Mouse (Mus musculus): ENCODE results near the gene Uvrag. TPM values are rescaled to one million over a fixed set of nuclear protein-coding genes. Genes with fewer than 3 reads are reported as not detected.

Gene Uvrag
- polyA plus RNA-seq, 2 experiments: 9.8 to 16.2 TPM

DNA sequence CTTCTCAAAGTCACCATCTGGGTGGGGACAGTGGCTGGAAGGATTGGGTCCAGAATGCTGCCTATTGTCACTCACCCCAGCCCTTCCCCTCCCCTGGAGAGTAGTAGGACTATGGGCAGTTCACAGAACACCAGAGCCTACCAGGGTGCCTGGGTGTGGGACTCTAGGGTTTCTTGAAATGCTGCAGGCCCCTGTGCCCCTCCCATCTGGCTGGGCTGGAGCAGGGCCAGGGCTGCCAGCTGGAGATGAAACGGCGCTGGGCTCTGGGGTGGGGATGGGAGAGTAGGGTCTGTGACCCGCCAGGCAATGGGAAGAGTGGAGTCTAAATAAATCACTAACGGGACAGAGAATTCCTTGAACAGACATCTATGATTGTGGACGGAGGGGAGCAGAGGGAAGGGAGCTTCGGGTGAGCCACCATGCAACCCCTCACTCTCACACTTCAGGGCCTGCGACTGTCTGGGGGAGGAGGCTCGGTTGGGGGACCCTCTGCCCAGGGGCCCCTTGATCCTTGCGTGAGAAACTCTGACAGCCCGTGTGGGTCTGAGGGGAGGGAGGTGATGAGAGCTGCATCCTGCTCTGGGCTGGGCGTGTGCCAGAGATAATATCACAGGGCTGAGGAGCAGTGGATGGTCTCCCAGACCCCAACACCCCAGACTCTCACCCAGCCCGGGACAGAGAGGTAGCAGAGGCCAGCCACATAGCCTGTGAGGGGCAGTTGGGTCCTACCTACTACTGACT is 273.7 kb downstream of the Uvrag start:
- Histone ChIP-seq H3K9me3 (ENCODE audit: control insufficient read depth, low read length) (no peaks in the 10 kb centered on the region), H3K4me2 (replicated peaks; ENCODE audit: low read depth, low read length, severe bottlenecking) (no peak overlapping the region), H3K9ac (ENCODE audit: low read depth, low read length, severe bottlenecking) (0 out of 2 replicates have a peak overlapping the region, but pooled peaks have one; percentile 9), H3K4me3 (replicated peaks; ENCODE audit: low read length) (no peak overlapping the region), H3K36me3 (ENCODE audit: control insufficient read depth, insufficient read depth, low read length) (no peaks in the 10 kb centered on the region), H3K4me1 (ENCODE audit: control insufficient read depth, insufficient read depth, low read length) (peaks cover 60% of the 10 kb centered on the region), H3K27ac (replicated peaks; ENCODE audit: low read depth, low read length) (no peak overlapping the region), H3K27me3 (ENCODE audit: control insufficient read depth, insufficient read depth, low read length) (no peaks in the 10 kb centered on the region)
- TF ChIP-seq POLR2A (IDR thresholded peaks at IDR 0.05; ENCODE audit: borderline replicate concordance, extremely low read depth, insufficient read depth, insufficient read length): no peak
- DNase-seq (ENCODE audit: low spot score): no peak
- 15% methylated on average over 12 of the region's 12 CpGs for WGBS
- no peak for ATAC-seq (ENCODE audit: low FRiP score, low read depth)

DNA sequence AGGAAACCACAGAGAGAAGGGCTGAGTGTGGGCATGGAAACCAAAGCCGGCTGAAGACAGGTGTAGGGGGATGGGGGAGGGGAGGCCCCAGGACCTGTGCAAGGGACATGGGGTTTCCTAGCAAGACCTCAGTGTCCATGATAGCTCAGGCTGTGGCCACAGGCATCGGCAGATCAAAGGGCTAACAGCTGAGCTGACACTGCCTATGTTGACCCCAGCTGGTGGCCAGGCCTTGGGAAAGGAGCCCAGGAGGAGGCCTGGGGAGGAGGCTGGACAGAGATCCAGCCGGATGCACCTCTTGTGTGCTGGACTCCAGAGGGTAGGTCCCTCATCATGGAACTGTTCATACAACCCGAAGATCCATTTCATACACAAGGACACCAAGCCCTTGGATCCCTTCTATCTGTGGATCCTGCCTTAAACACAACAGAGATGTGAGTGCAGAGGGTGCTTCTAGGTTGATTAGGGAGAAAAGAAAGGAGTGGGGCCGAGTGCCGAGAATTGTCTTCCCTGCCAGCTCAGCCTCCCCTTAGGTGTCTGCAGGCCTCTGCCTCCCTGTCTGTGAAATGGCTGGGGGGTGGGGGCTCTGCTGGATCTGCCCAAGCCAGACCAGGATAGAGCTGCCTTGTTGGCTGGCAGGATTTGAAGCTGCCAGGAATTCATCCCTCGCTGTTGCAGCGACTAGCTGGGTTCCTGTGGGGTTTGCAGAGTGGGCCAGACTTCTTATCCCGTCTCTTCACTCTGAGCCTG is 276.8 kb downstream of the Uvrag start:
- no peak overlapping the region for H3K4me2 ChIP-seq (replicated peaks; ENCODE audit: low read depth, low read length, severe bottlenecking)
- H3K4me3 ChIP-seq (replicated peaks; ENCODE audit: low read length): no peak overlapping the region
- TF ChIP-seq POLR2A (IDR thresholded peaks at IDR 0.05; ENCODE audit: borderline replicate concordance, extremely low read depth, insufficient read depth, insufficient read length): no peak
- ATAC-seq (ENCODE audit: low FRiP score, low read depth) (no peak), DNase-seq (ENCODE audit: low spot score) (no peak)
- H3K9me3 ChIP-seq (ENCODE audit: control insufficient read depth, low read length): no peaks in the 10 kb centered on the region
- peaks cover 36% of the 10 kb centered on the region for H3K4me1 ChIP-seq (ENCODE audit: control insufficient read depth, insufficient read depth, low read length)
- H3K9ac ChIP-seq (ENCODE audit: low read depth, low read length, severe bottlenecking): no peak overlapping the region
- no peaks in the 10 kb centered on the region for H3K36me3 ChIP-seq (ENCODE audit: control insufficient read depth, insufficient read depth, low read length)
- WGBS: 41% methylated on average over 9 of the region's 9 CpGs
- H3K27me3 ChIP-seq (ENCODE audit: control insufficient read depth, insufficient read depth, low read length): no peaks in the 10 kb centered on the region
- no peak overlapping the region for H3K27ac ChIP-seq (replicated peaks; ENCODE audit: low read depth, low read length)

DNA sequence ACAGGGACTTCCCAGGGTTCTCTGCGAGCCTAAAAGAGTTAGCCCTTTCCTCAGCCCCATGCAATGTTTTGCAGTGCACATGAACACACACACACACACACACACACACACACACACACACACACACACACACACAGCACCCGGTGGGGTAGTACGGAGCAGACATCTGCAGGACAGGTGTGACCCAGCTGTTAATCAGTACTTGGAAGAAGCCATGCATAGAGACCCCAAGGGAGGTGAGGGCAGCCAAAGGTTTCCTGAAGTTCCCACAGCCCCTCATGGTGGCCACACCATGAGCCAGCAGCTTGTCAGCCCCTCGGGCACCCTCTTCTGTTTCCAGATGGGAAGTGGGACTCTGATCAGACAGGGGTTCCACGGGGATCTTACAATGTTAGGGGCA is 277.9 kb downstream of the Uvrag start:
- Histone ChIP-seq H3K9ac (ENCODE audit: low read depth, low read length, severe bottlenecking) (no peak overlapping the region), H3K27ac (replicated peaks; ENCODE audit: low read depth, low read length) (no peak overlapping the region), H3K4me1 (ENCODE audit: control insufficient read depth, insufficient read depth, low read length) (peaks cover 29% of the 10 kb centered on the region), H3K9me3 (ENCODE audit: control insufficient read depth, low read length) (no peaks in the 10 kb centered on the region), H3K36me3 (ENCODE audit: control insufficient read depth, insufficient read depth, low read length) (no peaks in the 10 kb centered on the region), H3K4me2 (replicated peaks; ENCODE audit: low read depth, low read length, severe bottlenecking) (no peak overlapping the region), H3K4me3 (replicated peaks; ENCODE audit: low read length) (no peak overlapping the region), H3K27me3 (ENCODE audit: control insufficient read depth, insufficient read depth, low read length) (no peaks in the 10 kb centered on the region)
- 52% methylated on average over 5 of the region's 5 CpGs for WGBS
- DNase-seq (ENCODE audit: low spot score) (peak; percentile 69), ATAC-seq (ENCODE audit: low FRiP score, low read depth) (peak; percentile 59)
- no peak for TF ChIP-seq POLR2A (IDR thresholded peaks at IDR 0.05; ENCODE audit: borderline replicate concordance, extremely low read depth, insufficient read depth, insufficient read length)

DNA sequence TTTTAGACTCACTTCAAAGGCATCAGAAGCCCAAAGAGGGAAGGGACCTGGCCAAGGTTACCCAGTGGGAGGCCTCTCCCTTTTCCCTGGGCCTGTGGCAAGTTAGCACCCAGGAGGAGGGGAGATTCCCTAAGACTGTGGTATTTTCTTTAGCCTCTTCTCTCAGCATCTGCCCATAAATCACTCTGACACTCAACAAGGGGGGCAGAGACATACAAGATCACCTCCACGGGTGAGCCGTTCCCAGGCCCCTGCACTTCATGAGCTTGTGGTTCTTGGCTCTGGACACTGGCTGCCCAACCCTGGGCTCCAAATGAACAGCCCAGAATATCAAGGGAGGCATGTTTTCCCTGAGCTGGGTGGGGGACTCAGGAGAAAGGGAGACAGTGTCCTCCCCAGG is 279.9 kb downstream of the Uvrag start:
- no peaks in the 10 kb centered on the region for H3K9me3 ChIP-seq (ENCODE audit: control insufficient read depth, low read length)
- H3K4me2 ChIP-seq (replicated peaks; ENCODE audit: low read depth, low read length, severe bottlenecking): no peak overlapping the region
- H3K36me3 ChIP-seq (ENCODE audit: control insufficient read depth, insufficient read depth, low read length): no peaks in the 10 kb centered on the region
- ATAC-seq (ENCODE audit: low FRiP score, low read depth) (no peak), DNase-seq (ENCODE audit: low spot score) (no peak)
- H3K27ac ChIP-seq (replicated peaks; ENCODE audit: low read depth, low read length): no peak overlapping the region
- TF ChIP-seq POLR2A (IDR thresholded peaks at IDR 0.05; ENCODE audit: borderline replicate concordance, extremely low read depth, insufficient read depth, insufficient read length): no peak
- no peak overlapping the region for H3K9ac ChIP-seq (ENCODE audit: low read depth, low read length, severe bottlenecking)
- H3K27me3 ChIP-seq (ENCODE audit: control insufficient read depth, insufficient read depth, low read length): no peaks in the 10 kb centered on the region
- 8% methylated on average over 2 of the region's 2 CpGs for WGBS
- peaks cover 34% of the 10 kb centered on the region for H3K4me1 ChIP-seq (ENCODE audit: control insufficient read depth, insufficient read depth, low read length)
- H3K4me3 ChIP-seq (replicated peaks; ENCODE audit: low read length): no peak overlapping the region

DNA sequence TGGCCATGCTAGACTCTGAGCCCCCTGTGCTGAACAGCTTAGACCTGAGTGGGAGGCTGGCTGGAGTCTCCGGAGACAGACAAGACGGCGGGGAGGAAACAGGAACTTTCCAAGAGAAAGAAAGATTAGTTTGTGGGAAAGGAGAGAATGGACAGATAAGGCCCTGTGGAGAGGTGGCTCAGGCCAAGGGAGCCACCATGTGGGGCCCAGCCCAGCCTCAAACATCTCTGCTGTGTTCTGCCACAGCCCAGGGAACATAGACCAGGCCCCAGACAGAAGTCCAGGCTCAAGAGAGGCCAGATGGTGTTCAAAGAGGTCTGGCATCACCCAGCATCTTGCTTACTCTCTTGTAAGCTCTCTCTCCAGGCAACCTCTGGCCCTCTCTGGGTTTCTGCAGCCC is 283.8 kb downstream of the Uvrag start:
- 62% methylated on average over 3 of the region's 3 CpGs for WGBS
- H3K9ac ChIP-seq (ENCODE audit: low read depth, low read length, severe bottlenecking): no peak overlapping the region
- no peak for TF ChIP-seq POLR2A (IDR thresholded peaks at IDR 0.05; ENCODE audit: borderline replicate concordance, extremely low read depth, insufficient read depth, insufficient read length)
- H3K9me3 ChIP-seq (ENCODE audit: control insufficient read depth, low read length): no peaks in the 10 kb centered on the region
- H3K4me3 ChIP-seq (replicated peaks; ENCODE audit: low read length): no peak overlapping the region
- H3K27ac ChIP-seq (replicated peaks; ENCODE audit: low read depth, low read length): no peak overlapping the region
- H3K27me3 ChIP-seq (ENCODE audit: control insufficient read depth, insufficient read depth, low read length): no peaks in the 10 kb centered on the region
- peaks cover 22% of the 10 kb centered on the region for H3K4me1 ChIP-seq (ENCODE audit: control insufficient read depth, insufficient read depth, low read length)
- no peak for DNase-seq (ENCODE audit: low spot score)
- H3K36me3 ChIP-seq (ENCODE audit: control insufficient read depth, insufficient read depth, low read length): peaks cover 25% of the 10 kb centered on the region
- no peak for ATAC-seq (ENCODE audit: low FRiP score, low read depth)
- no peak overlapping the region for H3K4me2 ChIP-seq (replicated peaks; ENCODE audit: low read depth, low read length, severe bottlenecking)
